Mouse (Mus musculus): ENCODE data around the gene Stra6l.

DNA sequence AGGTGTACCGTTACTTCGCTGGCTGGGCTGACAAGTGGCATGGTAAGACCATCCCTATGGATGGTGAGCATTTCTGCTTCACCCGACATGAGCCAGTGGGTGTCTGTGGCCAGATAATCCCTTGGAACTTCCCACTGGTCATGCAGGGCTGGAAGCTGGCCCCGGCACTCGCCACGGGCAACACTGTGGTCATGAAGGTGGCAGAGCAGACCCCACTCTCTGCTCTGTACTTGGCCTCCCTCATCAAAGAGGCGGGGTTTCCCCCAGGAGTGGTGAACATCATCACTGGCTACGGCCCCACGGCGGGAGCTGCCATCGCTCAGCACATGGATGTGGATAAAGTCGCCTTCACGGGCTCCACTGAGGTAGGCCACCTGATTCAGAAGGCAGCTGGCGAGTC, 45.6 kb upstream of the Stra6l start:
- TF ChIP-seq CTCF (IDR thresholded peaks at IDR 0.05; ENCODE audit: low read depth, low read length) (no peak), POLR2A (IDR thresholded peaks at IDR 0.05; ENCODE audit: extremely low read depth, insufficient read depth, low read length) (no peak)

Measured in liver, adult 2 months (tissue).